Mouse (Mus musculus) liver, embryonic 11.5 days (tissue): ENCODE measurements around the gene Cxcl1. TPM values are rescaled to one million over a fixed set of nuclear protein-coding genes. Genes with fewer than 3 reads are reported as not detected.

Experiments
- ATAC-seq: fragments of 200-750 bp; cut with Nextera tagmentation; replicated peaks from 2 replicates; pipeline ENCODE4 v1.8.0; 2017; ENCODE audit warnings: moderate number of reproducible peaks, mild to moderate bottlenecking, moderate TSS enrichment, moderate library complexity; ENCODE audit not compliant: low FRiP score
- DNase-seq: peaks from one replicate; pipeline ENCODE4 v3.0.0-alpha.2; 2017; ENCODE audit warnings: low spot score
- H3K27ac ChIP-seq: fragments of 300-500 bp; sonication (generic); 2 replicates; pipeline ENCODE4 v1.5.1; 2014; ENCODE audit warnings: mild to moderate bottlenecking, low read depth, low read length, control low read depth
- H3K27me3 ChIP-seq: fragments of 300-500 bp; sonication (generic); replicated peaks from 2 replicates; pipeline ENCODE4 v1.6.1; 2014; ENCODE audit warnings: low read length, mixed read lengths; ENCODE audit not compliant: control insufficient read depth, insufficient read depth
- H3K36me3 ChIP-seq: fragments of 300-500 bp; sonication (generic); 2 replicates; pipeline ENCODE4 v1.6.1; 2014; ENCODE audit warnings: mild to moderate bottlenecking, low read length, moderate library complexity, mixed read lengths; ENCODE audit not compliant: control insufficient read depth, insufficient read depth
- H3K4me1 ChIP-seq: fragments of 300-500 bp; sonication (generic); replicated peaks from 2 replicates; pipeline ENCODE4 v1.6.1; 2014; ENCODE audit warnings: low read length, mixed read lengths; ENCODE audit not compliant: control insufficient read depth, insufficient read depth
- H3K4me2 ChIP-seq: fragments of 300-500 bp; sonication (generic); 2 replicates; pipeline ENCODE4 v1.6.1; 2014; ENCODE audit warnings: mild to moderate bottlenecking, control low read depth, moderate library complexity
- H3K4me3 ChIP-seq: fragments of 300-500 bp; sonication (generic); 2 replicates; pipeline ENCODE4 v1.5.1; 2014; ENCODE audit warnings: low read depth, low read length, control low read depth
- H3K9ac ChIP-seq: fragments of 300-500 bp; sonication (generic); 2 replicates; pipeline ENCODE4 v1.6.1; 2014; ENCODE audit warnings: low read depth, low read length, control low read depth
- H3K9me3 ChIP-seq: fragments of 300-500 bp; sonication (generic); 2 replicates; pipeline ENCODE4 v1.6.1; 2016; ENCODE audit warnings: low read length, inconsistent platforms, mixed read lengths; ENCODE audit not compliant: control insufficient read depth
- WGBS: fragments of 180-500 bp; shearing (Covaris S2); extraction: QIAGEN DNeasy Blood & Tissue Kit; methylation state at CpG from one replicate; pipeline ENCODE4 v1.1.7; 2014; 5-methylcytosine and 5-hydroxymethylcytosine counted together
- polyA plus RNA-seq: library from polyadenylated mRNA; unstranded; fragments of >200 nt; fragmentation: Nextera tagmentation; extraction: Ambion mirVana; gene quantifications from 2 replicates; pipeline ENCODE4 v1.2.1, GENCODE M21; 2014

The Cxcl1 gene
- polyA plus RNA-seq, 1 experiment from 2014 or later, result 0.84 TPM

- H3K4me3 ChIP-seq, result peak within 1 kb of the TSS; percentile 77
- H3K27ac ChIP-seq, result peak within 1 kb of the TSS; percentile 87
- under 1% methylated on average over 76 of the region's 79 CpGs for WGBS
Measured at GRCm38 (mm10) chr5:90930971-90931851, 40.2 kb downstream of the Cxcl1 start, which contains the start of gene Mthfd2l. Mthfd2l (plus strand) TSS chr5:90931117.

GRCm38 (mm10) chr5:90931911-90932310 is 40.9 kb downstream of the Cxcl1 start:
- WGBS, result 22% methylated on average over 6 of the region's 6 CpGs
- peak overlapping the region; percentile 87 for H3K27ac ChIP-seq

More at GRCm38 (mm10) chr5:90930971-90931851, 40.2 kb downstream of the Cxcl1 start, which contains the start of gene Mthfd2l:
- Histone ChIP-seq H3K36me3 (no peaks in the 10 kb centered on the region), H3K4me2 (peak within 1 kb of the TSS; percentile 74), H3K9me3 (no peaks in the 10 kb centered on the region), H3K4me1 (peaks cover 3% of the 10 kb centered on the region; the same call in 1 of the 2 replicates), H3K9ac (peak within 1 kb of the TSS; percentile 88), H3K27me3 (no peaks in the 10 kb centered on the region)
- DNase-seq, result peak; percentile 86
- peak; percentile 99 for ATAC-seq

GRCm38 (mm10) chr5:90936706-90937105 is 45.7 kb downstream of the Cxcl1 start:
- H3K4me3 ChIP-seq, result no peak overlapping the region
- H3K27ac ChIP-seq, result no peak overlapping the region
- no peak overlapping the region for H3K9ac ChIP-seq
- H3K4me2 ChIP-seq, result no peak overlapping the region
- WGBS, result 59% methylated on average over 2 of the region's 2 CpGs
- no peaks in the 10 kb centered on the region for H3K4me1 ChIP-seq
- no peaks in the 10 kb centered on the region for H3K9me3 ChIP-seq
- ATAC-seq, result no peak
- no peaks in the 10 kb centered on the region for H3K27me3 ChIP-seq
- H3K36me3 ChIP-seq, result no peaks in the 10 kb centered on the region
- no peak for DNase-seq

More at GRCm38 (mm10) chr5:90931911-90932310, 40.9 kb downstream of the Cxcl1 start:
- Histone ChIP-seq H3K27me3 (no peaks in the 10 kb centered on the region), H3K9me3 (no peaks in the 10 kb centered on the region), H3K9ac (peak overlapping the region; percentile 88), H3K4me2 (peak overlapping the region; percentile 74), H3K4me3 (peak overlapping the region; percentile 77), H3K4me1 (peaks cover 3% of the 10 kb centered on the region; the same call in 1 of the 2 replicates), H3K36me3 (no peaks in the 10 kb centered on the region)
- no peak; the same call in 1 of the 2 replicates for ATAC-seq
- DNase-seq, result no peak

Other genes starting within 250 kb of the Cxcl1 start
- 1.7 and 3.1 TPM in 2 replicates for gene Cxcl5, start 131.9 kb upstream of the Cxcl1 start, polyA plus RNA-seq
- 153 and 155 TPM in 2 replicates for gene Ppbp, start 122.7 kb upstream of the Cxcl1 start, polyA plus RNA-seq
- 911 and 984 TPM in 2 replicates for gene Pf4, start 118.8 kb upstream of the Cxcl1 start, polyA plus RNA-seq
- 0.25 TPM in 1 of 2 replicates, not detected in the other for gene Cxcl3, start 105.1 kb upstream of the Cxcl1 start, polyA plus RNA-seq
- not detected in 2 replicates for gene Cxcl15, start 96.7 kb upstream of the Cxcl1 start, polyA plus RNA-seq
- gene Cxcl2, start 12.6 kb downstream of the Cxcl1 start, polyA plus RNA-seq, result 0.22 TPM in 1 of 2 replicates, not detected in the other
- gene Mthfd2l, start 39.9 kb downstream of the Cxcl1 start, polyA plus RNA-seq, result 22.4 and 23.1 TPM in 2 replicates
- 0.22 TPM in 2 replicates for gene Epgn, start 136.2 kb downstream of the Cxcl1 start, polyA plus RNA-seq
- gene Ereg, start 183.4 kb downstream of the Cxcl1 start, polyA plus RNA-seq, result 0.10 and 0.14 TPM in 2 replicates
- not detected in 2 replicates for gene Areg, start 248.4 kb downstream of the Cxcl1 start, polyA plus RNA-seq